Mouse (Mus musculus) G1E (cell line): ENCODE measurements around the gene Wbp11.

Experiments used
- CTCF ChIP-seq: IDR thresholded peaks from 2 replicates; pipeline ENCODE4 v1.5.1; 2012; ENCODE audit warnings: low read depth, low read length, inconsistent platforms, mixed read lengths
- GATA1 ChIP-seq: IDR thresholded peaks from 2 replicates; pipeline ENCODE4 v1.6.1; 2012; ENCODE audit warnings: borderline replicate concordance, low read length, inconsistent platforms, mixed read lengths
- POLR2AphosphoS5 ChIP-seq: IDR thresholded peaks from 2 replicates; pipeline ENCODE4 v1.6.1; 2012; ENCODE audit warnings: low read depth, low read length, inconsistent platforms; ENCODE audit not compliant: insufficient replicate concordance

- TF ChIP-seq GATA1 (no peak), CTCF (no peak), POLR2AphosphoS5 (no peak)
Measured at GRCm38 (mm10) chr6:136763912-136764311, 64.1 kb downstream of the Wbp11 start.
